Mouse (Mus musculus) embryo, embryonic 10.5 days (tissue): ENCODE data around the gene Tmem72.
A peak's percentile ranks its signal among the peaks of the same experiment; 100 is the strongest.

Source experiments
- DNase-seq: peaks from one replicate; pipeline ENCODE4 v3.0.0-alpha.2; 2015; ENCODE audit warnings: low spot score

The Tmem72 gene

DNA sequence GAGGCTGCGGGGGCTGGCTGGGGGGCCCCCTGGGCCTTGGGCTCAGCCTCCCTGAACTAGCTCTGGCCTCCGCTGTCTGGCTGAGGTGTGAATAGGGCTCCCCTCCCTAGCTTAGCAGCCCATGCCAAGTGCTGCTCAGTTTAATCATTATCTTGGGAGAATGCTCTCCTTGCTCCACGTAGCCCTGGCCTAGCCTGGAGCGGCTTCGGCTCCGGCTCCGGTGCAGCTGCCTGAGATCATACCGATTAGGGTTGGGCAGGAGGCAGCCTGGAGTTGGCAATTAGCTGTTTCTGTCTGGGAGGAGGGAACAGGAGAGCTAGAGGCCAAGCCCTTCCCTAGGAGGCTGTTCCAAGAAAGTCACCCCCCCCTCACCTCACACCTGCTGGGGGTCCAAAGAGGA is at the start of gene Tmem72:
Gene Tmem72, minus strand, starts transcription at position 248 of the 400 bp plus-strand sequence.
- DNase-seq: no peak

DNA sequence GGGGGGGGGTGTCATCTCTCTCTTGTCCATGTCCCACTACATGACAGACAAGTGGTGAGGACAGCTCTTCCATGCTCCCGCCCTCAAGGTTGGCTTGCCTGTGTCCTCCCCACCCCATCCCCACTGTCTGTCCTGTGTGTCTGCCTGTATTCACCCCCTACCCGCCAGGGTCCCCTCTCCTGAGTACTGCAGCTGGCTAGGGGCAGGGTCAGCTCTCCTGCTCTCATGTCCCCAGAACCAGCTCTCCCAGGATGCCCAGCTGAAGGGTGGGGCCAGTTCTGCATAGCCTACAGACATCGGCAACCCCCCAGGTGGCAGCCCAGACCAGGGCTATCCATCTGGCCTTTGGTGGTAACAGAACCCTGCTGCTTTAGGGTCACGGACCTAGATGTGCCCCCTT is 47.8 kb upstream of the Tmem72 start:
- no peak for DNase-seq

DNA sequence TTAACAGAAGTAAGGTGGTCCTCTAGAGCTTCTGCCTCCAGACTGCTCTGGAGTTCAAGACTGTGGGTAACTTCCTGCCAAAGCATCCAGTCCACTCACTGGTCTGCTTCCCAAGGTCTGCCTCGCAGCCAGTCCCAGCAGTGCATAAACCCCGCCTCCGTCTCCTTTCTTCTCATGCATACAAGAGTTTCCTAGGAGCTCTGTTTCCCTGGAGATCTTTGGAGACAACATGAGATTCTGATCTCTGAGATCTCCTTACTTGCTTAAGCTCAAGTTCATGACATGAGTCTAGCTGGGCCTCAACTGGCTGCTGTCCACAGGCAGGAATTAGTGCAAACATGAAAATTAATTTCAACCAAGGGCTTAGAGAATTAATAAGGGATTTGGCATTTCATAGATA is 45.6 kb upstream of the Tmem72 start:
- peak; percentile 51 for DNase-seq

DNA sequence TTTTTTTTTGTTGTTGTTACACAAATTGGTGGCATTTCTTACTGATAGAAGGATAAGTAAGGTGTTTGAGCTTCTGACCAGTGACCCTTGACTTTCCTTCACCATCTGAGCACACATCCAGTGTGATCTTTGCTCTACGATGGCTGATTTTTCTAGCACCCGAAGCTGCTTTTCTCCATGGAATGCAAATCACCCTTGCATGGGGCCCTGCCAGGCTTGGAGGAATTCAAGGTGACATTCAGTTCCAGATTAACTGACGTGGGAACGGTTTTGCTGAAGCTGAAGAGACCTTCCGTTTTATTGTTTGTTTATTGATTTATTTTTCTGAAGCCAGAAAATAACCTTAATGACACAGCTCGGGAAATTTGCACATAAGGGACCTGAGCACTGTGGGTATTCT is 43.5 kb upstream of the Tmem72 start:
- no peak for DNase-seq

DNA sequence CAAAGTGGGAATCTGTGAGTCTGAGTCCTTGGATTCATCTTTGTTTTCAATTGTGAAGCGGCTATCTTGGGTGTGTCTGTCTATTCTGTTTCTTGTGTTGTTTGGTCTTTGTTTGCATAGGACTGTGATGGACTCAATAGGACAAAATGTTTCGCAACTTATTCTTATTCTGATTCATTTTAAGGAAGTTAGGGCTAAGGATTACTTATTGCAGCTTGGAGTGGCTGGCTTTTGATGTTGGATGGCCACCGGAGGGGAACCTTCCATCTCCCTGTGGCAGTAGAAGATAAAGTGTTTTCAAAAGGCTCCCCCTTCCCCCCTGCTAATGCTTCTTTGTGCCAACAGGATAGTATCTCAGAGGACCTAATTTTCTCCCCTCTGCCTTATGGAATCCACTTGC is 39.7 kb upstream of the Tmem72 start:
- DNase-seq: no peak

DNA sequence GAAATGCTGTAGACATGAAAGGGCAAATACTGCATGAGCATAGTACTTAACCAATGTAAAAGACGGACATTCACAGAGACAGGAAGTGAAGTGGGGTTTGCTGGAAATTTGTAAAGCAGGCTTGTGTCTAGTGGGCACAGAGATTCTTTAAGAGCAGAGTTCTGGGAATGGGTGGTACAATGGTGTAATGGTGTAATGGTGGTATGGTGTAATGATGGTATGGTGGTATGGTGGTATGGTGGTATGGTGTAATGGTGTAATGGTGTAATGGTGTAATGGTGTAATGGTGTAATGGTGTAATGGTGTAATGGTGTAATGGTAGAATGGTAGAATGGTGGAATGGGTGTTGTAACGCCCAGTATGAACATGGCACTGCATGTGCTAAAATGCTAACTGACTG is 21.3 kb upstream of the Tmem72 start:
- DNase-seq: no peak

DNA sequence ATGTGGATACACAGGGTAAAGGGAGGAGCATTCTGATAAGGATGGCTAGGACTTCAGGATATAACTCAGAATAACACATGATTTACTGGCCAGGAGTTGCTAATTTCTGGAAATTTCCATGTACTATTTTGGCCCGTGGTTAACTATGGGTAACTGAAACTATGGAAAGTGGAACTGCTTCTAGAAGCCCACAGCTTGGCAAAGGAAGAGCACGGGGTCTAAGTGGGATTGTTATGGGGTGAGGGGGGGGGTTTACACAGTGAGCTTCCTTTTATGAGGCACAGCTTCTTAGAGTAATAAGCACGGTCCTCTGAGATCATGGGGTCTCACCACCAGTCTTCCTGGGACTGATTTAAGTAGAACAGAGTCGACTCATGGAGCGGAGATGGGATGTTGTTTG is 18.6 kb upstream of the Tmem72 start:
- no peak for DNase-seq

DNA sequence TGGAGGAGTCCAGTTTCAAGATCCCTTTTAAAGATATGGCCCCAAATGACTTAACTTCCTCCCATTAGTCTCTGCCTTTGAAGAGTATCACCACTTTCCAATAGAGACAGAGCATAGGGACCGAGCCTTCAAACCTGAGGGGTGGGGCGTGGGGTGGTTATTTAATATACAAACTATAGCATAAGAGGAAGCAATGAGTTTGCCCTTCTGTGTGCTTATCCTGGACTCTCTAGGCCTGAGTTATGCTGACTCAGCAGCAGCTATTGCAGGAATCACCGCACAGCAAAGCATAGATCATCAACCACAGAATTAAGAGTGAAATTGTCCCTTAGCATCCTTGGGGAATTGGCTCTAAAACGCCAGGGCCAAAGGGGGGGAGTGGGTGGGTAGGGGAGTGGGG is 16.9 kb upstream of the Tmem72 start:
- DNase-seq: no peak

DNA sequence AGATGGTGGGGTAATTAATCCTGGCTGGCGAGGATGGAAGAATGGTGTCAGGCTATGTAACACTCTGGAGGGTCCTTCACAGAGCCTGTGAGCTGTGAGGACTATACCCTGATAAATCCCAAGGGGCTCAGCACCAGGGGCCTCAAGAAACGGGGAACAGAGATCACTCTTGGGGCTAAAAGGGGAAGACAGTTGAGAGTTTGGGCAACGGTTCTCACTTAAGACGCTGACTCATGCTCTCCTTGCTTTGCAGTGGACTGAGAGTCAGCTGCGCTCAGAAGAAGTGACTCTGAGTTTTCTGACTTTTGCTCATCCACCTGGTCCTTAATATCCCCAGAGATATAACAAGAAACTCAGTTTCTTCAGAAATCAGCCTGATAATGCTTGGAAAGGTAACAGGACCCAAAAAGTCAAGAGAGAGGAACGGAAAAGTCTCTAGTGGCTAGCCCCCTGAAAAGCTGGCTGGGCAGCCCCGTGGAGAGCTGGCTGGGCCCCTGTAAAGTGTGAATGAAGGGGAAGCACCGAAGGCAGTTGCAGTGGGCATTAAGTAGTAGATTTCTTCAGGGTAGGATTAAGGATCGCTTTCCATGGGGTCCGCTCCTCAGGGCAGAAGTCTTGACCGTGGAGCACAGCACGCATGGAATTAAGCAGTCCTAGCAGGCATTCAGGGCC is 7.9 kb upstream of the Tmem72 start:
- DNase-seq: no peak

DNA sequence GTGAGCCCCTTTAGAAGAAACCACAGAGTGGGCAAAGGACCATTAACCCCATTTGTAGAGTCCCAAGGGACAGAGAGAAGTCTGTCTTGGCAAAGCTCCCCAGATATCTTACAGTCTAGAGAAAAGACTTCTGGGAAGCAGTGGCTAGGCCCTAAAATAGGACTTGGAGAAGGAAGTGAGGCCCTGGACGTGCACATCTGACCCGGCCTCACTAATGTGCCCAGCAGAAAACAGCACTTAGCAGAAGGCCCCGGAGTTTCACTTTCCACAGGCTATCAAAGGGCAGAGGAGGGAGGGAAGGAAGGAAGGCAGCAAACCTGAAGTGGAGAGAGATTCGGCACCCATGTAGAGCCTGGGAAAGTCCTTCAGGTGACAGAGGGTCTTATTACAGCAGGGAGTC is 2.2 kb upstream of the Tmem72 start:
- DNase-seq: no peak

DNA sequence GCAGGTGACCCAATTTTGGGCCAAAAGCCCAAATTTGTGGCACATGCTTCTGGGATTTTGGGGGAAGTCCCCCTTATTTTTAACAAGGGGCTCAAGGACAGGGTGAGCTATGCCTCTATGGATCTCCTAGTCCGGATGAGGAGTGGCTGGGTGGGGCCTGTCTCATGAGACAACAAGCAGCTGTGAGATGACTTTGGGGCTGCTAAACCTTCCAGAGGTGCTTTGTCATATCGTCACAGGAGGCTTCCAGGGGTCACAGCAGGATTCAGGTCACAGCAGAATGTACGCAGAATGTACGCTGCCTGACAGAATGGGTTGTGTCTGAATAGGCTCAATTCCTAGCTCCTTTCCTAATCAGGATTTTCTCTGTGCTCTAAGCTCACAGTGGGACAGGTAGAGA is 1.6 kb upstream of the Tmem72 start:
- DNase-seq: no peak

DNA sequence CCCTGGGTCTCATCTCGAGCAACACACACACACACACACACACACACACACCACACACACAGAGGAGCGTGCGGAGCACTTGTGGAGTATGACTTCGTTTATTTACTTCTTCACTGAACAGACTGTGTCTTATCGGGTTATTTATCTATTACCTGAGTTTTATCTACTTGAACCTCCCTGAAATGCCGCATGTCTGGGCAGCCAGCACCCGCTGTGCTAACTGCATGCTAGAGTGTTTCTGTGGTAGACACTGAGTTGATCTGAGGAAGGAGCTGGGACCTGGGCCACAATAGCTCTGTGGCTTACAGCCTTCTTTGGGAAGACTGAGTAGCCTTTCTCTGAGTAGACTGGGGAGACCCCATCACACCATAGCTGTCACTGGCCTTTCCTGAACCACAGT is 1.1 kb upstream of the Tmem72 start:
- no peak for DNase-seq

DNA sequence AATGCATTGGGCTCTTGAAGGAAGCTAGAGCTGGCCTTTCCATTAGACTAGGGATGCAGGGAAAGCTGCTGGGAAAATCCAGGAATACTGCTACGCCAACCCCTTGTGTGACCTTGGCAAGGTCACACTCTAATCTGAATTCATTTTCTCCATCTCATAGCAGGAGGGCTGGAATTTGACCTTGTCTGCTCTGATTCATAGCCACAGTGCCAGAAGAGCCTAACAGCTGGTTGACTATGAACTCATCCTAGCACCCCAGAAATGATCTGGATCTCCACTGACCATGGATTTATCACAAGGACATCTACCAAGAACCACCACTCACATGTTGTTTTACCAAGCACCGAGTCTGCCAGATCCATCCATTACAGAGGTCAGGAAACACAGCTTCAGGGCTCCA is 1.5 kb downstream of the Tmem72 start:
- DNase-seq: no peak

DNA sequence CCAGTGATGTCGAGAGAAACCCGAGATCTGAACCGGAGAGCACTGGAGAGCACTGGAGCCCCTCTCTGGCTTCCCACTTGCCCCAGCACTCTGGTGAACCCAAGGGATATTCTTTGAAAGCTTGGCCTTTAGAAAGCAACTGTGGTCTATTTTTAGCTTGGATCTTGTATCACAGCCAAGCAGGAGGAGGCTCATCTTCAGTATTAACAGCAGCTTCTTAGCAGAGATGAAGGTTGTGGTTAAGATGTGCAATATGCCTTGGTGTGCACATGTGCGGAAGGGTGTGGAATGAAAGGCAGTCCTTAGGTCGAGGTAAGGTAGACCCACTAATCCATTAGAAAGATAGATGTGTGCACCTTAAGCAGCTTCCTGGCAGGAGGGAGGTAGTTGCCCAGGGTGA is 2.1 kb downstream of the Tmem72 start:
- DNase-seq: no peak

DNA sequence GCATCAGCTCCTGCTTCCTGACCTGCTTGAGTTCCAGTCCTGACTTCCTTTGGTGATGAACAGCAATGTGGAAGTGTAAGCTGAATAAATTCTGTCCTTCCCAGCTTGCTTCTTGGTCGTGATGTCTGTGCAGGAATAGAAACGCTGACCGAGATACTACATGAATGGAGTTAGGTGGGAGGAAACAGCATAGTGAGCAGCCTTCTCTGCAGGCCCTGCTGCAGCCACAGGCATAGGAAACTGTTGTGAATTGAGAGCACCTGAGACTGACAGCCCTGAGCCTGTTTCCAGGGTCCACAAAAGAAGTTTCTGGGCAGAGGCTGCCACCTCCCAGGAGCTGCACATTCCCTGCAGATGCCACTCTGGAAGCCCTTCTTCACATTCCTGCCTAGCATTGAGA is 2.7 kb downstream of the Tmem72 start:
- no peak for DNase-seq

DNA sequence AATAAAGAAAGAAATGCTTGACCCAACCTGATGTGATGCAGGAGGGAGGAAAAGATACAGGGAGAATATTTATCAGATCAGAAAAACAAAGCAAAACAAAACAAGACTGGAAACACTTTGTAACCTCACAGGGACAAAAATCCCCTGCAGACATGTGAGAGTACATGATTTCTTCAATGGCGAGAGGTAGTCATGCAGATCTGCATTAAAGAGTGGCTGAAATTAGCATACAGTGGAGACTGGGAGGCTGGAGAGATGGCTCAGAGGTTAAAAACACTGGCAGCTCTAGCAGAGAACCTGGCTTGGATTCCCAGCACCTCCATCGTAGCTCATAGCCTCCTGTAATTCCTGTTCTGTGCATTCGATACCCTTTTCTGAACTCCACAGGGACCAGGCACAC is 4.2 kb downstream of the Tmem72 start:
- no peak for DNase-seq

DNA sequence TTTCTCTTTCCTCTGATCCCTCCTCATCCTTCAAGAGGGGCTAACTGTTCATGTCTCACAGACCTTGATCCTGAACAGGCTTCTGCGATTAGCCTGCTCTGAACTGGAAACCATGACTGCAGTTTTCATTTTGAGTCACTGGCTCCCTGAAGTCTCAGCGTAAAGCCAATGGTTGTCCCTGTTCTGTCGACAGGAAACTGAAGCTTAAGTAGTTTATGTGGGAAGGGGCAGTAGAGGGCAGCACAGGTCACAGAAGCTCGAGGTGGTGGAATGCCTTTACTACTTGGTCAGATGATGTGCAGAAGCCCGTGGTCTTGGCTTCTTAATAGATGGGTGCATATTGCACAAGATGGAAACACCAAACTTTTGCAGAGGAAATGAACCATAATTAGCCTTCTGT is 4.7 kb downstream of the Tmem72 start:
- peak; percentile 52 for DNase-seq

DNA sequence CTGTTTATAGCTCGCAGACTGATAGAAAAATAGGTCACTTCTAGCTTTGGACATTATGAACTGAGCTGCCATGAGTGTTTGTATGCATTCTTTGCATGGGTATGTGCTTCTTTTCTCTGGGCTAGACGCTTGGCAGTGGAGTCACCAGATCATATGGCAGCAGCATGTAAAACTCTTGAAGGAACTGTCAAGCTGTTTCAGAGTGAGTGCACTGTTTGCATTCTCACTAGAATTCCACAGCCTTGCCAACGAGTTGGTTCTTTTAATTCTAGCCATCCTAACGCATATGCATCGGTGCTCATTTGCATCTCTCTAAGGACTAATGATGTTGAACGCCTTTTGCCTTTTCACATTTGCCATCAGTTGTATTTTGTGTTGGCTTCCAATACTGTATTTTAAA is 12.4 kb downstream of the Tmem72 start:
- no peak for DNase-seq

DNA sequence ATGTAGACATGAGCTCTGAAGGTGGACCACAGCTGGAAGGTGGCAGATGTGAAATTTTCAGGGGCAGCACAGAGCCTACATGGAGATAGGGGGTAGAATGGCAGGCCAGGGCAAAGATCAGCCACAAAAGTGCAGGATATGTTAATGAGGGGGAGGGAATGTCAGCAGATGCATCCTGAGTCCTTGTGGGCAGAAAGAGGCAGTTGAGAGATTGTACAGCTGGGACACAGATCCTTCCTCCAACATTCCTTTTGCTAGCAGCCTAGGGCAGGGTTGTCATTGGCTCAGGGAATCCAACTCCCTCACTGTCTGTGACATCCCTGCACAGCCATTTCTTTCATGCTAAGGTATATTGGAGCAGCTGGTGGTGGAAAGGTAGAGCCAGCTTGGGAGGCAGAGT is 15.9 kb downstream of the Tmem72 start:
- no peak for DNase-seq

DNA sequence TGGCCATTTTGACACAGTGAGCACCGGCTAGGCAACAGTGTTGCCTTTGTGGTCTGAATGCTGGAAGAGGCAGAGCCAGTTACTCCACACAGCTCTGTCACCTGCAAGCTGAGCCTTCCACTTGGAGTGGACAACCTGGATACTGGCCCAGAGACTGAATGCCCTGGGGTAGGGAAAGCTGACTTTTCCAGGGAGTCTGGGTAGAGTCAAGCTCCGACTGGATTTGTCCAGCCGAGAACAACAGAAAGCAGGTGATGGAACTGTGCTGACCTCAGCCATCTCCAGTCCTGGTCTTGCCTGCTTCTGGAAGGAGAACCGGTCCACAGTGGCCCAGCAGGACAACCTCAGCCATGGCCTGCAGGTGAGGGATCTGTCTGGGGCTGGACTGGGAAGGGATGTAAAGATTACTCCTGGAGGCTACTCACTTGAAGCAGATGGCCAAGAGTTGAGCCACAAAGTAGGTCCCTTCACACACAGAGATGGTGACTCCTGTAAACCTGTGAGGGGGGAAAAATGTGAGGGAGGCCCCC is 18.8 kb downstream of the Tmem72 start:
- no peak for DNase-seq

DNA sequence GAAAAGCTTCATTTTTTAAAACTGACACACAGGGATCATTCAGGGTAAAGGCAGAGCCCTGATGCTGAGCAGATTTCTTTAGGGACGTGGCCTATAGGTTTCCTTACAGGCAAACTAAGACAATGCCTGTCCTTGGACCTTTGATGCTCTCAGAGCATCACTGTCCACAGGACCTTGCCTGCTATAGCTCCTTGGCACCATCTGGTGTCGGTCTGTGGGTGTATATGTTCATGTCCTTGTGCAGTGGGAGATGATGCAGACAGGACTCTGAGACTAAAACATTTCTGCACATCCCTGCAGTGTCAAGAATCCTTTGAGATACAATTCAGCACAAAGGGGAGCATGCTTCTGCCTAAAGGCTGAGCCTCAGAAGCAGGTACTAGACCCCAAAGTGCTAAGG is 19.3 kb downstream of the Tmem72 start:
- no peak for DNase-seq

DNA sequence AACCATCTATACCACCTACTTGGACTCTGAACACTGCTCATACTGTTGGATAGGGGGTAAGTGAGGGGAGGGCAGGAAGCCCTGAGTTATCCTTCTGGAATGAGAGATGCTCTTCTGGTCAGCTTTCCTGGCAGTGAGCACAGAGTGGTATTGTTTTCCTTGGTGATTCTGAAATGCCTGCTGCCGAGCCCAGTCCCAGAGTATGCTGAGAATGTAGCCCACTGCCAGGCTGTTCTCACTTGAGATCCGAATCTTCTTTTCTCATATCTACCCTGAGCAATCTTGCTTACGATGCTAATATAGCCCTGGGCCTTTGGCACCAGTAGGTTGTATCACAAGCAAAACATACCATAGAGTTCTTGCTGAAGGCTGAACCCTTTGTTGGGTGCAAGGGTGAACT is 22.4 kb downstream of the Tmem72 start:
- no peak for DNase-seq

DNA sequence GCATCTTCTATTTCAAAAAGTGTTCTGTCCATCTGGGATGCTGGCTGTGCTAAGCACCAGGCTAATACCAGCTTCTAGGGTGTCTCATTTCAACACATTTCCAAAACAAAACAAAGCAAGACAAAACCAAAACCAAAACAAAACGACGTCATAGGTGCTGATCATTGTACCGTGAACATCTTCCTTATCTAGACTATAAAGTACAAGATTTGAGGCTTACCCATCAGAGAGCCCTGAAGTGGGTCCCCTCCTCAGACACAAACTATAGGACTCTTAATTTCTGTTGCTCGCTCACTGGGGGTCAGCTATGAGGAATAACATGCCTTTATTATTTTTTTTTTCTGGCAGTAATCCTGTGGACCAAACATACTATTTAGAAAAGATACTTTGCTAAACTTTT is 23.1 kb downstream of the Tmem72 start:
- no peak for DNase-seq

DNA sequence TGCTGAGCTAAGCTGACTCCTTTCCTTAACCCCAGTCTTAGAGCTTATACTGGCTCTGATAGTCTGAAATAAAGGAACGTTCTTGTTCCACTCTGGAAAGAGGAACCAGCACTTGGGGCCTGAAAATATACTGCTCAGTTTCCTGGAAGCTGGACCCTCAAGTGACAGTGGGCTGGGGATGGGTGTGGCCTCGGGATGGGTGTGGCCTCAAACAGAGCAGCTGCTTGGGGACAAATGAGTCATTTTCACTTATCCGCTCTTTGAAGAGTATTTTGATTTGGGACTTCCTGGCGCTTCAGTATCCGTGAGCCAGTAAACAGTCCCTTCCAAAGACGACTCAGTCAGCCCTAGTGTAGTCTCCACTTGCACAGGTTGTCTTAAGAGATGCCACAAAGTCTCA is 34.4 kb downstream of the Tmem72 start:
- no peak for DNase-seq
